13 mouse cellular contexts compared by ENCODE assay signal in the genomic region with DNA sequence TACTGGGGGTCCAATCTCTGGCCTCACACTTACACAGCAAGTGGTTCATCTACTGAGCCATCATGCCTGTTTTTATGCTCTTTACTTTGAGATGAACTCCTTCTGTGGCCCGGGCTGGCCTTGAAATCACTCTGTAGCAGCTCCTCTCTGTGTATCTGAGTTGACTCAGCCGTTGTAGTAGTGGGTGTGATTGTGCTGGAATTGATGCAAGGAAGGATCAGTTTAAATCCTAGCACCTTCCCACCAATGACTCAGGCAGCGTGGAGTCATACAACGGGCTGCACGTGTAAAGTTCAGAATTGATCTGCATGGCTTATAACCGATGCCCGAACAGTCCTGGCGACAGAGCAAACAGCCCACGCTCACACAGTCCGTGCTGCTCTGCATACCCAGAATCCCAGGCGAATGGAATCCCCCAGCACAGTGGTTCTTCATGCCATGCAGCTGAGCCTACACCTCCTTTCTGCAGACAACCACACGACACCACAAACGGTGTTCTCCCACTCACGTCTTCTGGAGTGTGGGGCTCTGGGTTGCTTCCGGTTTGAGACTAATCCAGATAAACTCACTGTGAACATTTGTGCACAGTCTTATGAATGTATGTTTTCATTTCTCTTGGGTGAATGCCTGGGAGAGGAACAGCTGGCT.
A peak's percentile ranks its signal among the peaks of the same experiment; 100 is the strongest.
DNase-seq lines count a peak whose midpoint lies in the region; ATAC-seq and TF ChIP-seq lines count a peak whose summit lies in the region.
"Had no signal": no experiment of that assay in that cellular context is flagged by ENCODE, and none has a peak within 500 bp of the region (broad histone marks: within the 10 kb centered on the region; RNA-seq: fewer than 3 reads in every experiment).

No protein-coding gene starts in this region.

- no peak overlapping the region for H3K27ac ChIP-seq in forebrain, postnatal 0 days (ENCODE audit: low read depth, low read length)
- H3K27ac ChIP-seq in forebrain, embryonic 13.5 days: no peak overlapping the region
- H3K27ac ChIP-seq: forebrain, embryonic 10.5 days; heart, embryonic 10.5 days; hindbrain, embryonic 12.5 days had no signal

- peak; percentile 64 for ATAC-seq in forebrain, postnatal 0 days
- no peak for ATAC-seq in forebrain, embryonic 13.5 days

- WGBS in forebrain, postnatal 0 days: 67% methylated on average over 15 of the region's 15 CpGs
- WGBS in forebrain, embryonic 13.5 days: 92% methylated on average over 15 of the region's 15 CpGs

- H3K4me1 ChIP-seq in forebrain, postnatal 0 days (ENCODE audit: insufficient read depth): no peaks in the 10 kb centered on the region
- H3K4me1 ChIP-seq in forebrain, embryonic 13.5 days: peaks cover 6% of the 10 kb centered on the region; the same call in 1 of the 2 replicates

- H3K9ac ChIP-seq in forebrain, postnatal 0 days: no peak overlapping the region
- no peak overlapping the region for H3K9ac ChIP-seq in forebrain, embryonic 13.5 days
- H3K9ac ChIP-seq: hindbrain, embryonic 12.5 days had no signal

- no peaks in the 10 kb centered on the region for H3K36me3 ChIP-seq in forebrain, postnatal 0 days (ENCODE audit: insufficient read depth)
- no peaks in the 10 kb centered on the region for H3K36me3 ChIP-seq in forebrain, embryonic 13.5 days (ENCODE audit: poor library complexity, severe bottlenecking)
- H3K36me3 ChIP-seq: forebrain, embryonic 10.5 days; heart, embryonic 10.5 days; hindbrain, embryonic 12.5 days had no signal

- no peak overlapping the region for H3K4me2 ChIP-seq in forebrain, postnatal 0 days (ENCODE audit: low read depth)
- no peak overlapping the region for H3K4me2 ChIP-seq in forebrain, embryonic 13.5 days
- H3K4me2 ChIP-seq: hindbrain, embryonic 12.5 days had no signal

- peak; percentile 53 for DNase-seq in forebrain, postnatal 0 days
- peak; percentile 90 for DNase-seq in brain, adult 2 months (ENCODE audit: low read depth, low spot score)
- DNase-seq in layer of hippocampus, adult 8-10 months (ENCODE audit: low spot score in 2 of 2): peak; percentile 40 to 49
- DNase-seq in right cerebral cortex, postnatal 10 days (ENCODE audit: low spot score in 2 of 2): peak; percentile 48 to 54
- no peak for DNase-seq in B cell, adult 2 months
- no peak for DNase-seq in cerebellum, postnatal 14 days
- DNase-seq in retina, postnatal 1 day: no peak
- DNase-seq: embryo, embryonic 11 days; kidney, adult 9 months had no signal

- H3K9me3 ChIP-seq in forebrain, postnatal 0 days (ENCODE audit: low read length): no peaks in the 10 kb centered on the region
- H3K9me3 ChIP-seq in forebrain, embryonic 13.5 days (replicated peaks): no peaks in the 10 kb centered on the region
- H3K9me3 ChIP-seq: forebrain, embryonic 10.5 days; heart, embryonic 10.5 days; hindbrain, embryonic 12.5 days had no signal

- H3K27me3 ChIP-seq in forebrain, postnatal 0 days (ENCODE audit: insufficient read depth, low read length): no peaks in the 10 kb centered on the region
- H3K27me3 ChIP-seq in forebrain, embryonic 13.5 days: no peaks in the 10 kb centered on the region
- H3K27me3 ChIP-seq: hindbrain, embryonic 12.5 days had no signal

- TF ChIP-seq CTCF in forebrain, postnatal 0 days (IDR thresholded peaks at IDR 0.05; ENCODE audit: low read depth): no peak

- no peak overlapping the region for H3K4me3 ChIP-seq in forebrain, postnatal 0 days (ENCODE audit: low read depth, low read length)
- H3K4me3 ChIP-seq in forebrain, embryonic 13.5 days: no peak overlapping the region
- H3K4me3 ChIP-seq: forebrain, embryonic 10.5 days; heart, embryonic 10.5 days; hindbrain, embryonic 12.5 days had no signal

Comparison
In these comparisons a context has a peak if more than half of its experiments do, and no peak if none do; other contexts are left out.
1. DNase-seq: peak in forebrain, postnatal 0 days (single experiment), brain, adult 2 months (single experiment), layer of hippocampus, adult 8-10 months (2 of 2) and right cerebral cortex, postnatal 10 days (2 of 2); none in B cell, adult 2 months (0 of 2), cerebellum, postnatal 14 days (0 of 2) and retina, postnatal 1 day (single experiment).